Mouse (Mus musculus): ENCODE data around the gene Rps6kb1. TPM values are rescaled to one million over a fixed set of nuclear protein-coding genes. Genes with fewer than 3 reads are reported as not detected.
A peak's percentile ranks its signal among the peaks of the same experiment; 100 is the strongest.

The Rps6kb1 gene
- polyA plus RNA-seq, 1 experiment: 31.4 TPM

DNA sequence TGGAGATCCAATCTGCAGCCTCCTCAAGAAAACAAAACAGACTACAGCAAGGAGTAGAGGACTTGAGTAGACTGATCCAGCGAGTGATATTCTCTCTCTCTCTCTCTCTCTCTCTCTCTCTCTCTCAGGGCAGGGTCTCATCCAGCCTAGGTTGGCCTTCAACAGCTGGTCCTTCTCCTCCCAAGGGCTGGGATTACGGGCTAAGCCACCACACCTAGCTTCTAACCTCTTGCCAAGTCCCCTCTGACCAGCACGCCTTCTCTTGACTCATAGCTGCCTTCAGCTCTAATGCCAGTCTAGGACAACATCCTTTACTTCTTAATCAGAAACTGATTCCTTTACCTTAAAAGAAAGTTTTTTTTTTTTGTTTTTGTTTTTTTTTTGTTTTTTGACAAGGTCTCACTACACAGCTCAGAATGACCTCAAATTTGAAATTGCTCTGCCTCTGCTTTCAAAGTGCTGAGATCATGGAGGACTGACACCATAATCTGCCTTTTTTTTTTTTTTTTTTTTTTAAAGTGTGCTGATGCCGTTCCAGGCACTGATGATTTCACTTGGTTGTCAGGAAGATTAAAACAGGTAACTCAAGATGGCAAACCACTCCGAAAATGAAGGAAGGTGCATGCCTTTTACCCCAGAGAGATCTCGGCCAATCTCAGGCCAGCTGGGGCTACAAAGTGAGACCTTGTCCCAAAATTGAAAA lies 33.7 kb upstream of the Rps6kb1 start:
- peaks cover 12% of the 10 kb centered on the region for H3K4me1 ChIP-seq (ENCODE audit: control insufficient read depth, insufficient read depth, low read length)
- H3K27ac ChIP-seq (ENCODE audit: control insufficient read depth, insufficient read depth, low read depth, low read length, poor library complexity): peak overlapping the region; percentile 86
- H3K4me3 ChIP-seq (replicated peaks; ENCODE audit: control insufficient read depth, low read depth, low read length): no peak overlapping the region
- 66% methylated on average over 6 of the region's 6 CpGs for WGBS
- no peak for TF ChIP-seq POLR2A (IDR thresholded peaks at IDR 0.05; ENCODE audit: borderline replicate concordance, control insufficient read depth, low read depth, low read length)
- no peak for TF ChIP-seq CTCF (IDR thresholded peaks at IDR 0.05; ENCODE audit: control insufficient read depth, insufficient read depth, low read length)

- H3K27ac ChIP-seq (ENCODE audit: control insufficient read depth, insufficient read depth, low read depth, low read length, poor library complexity): peak overlapping the region; percentile 70
- TF ChIP-seq POLR2A (IDR thresholded peaks at IDR 0.05; ENCODE audit: borderline replicate concordance, control insufficient read depth, low read depth, low read length): no peak
- TF ChIP-seq CTCF (IDR thresholded peaks at IDR 0.05; ENCODE audit: control insufficient read depth, insufficient read depth, low read length): no peak
- H3K4me3 ChIP-seq (replicated peaks; ENCODE audit: control insufficient read depth, low read depth, low read length): no peak overlapping the region
- H3K4me1 ChIP-seq (ENCODE audit: control insufficient read depth, insufficient read depth, low read length): peaks cover 12% of the 10 kb centered on the region
- 28% methylated on average over 4 of the region's 4 CpGs for WGBS
Observed at GRCm38 (mm10) chr11:86577231-86577630, 32.6 kb upstream of the Rps6kb1 start.

GRCm38 (mm10) chr11:86575632-86576378 lies 31.2 kb upstream of the Rps6kb1 start:
- Histone ChIP-seq H3K4me3 (replicated peaks; ENCODE audit: control insufficient read depth, low read depth, low read length) (no peak overlapping the region), H3K27ac (ENCODE audit: control insufficient read depth, insufficient read depth, low read depth, low read length, poor library complexity) (no peak overlapping the region), H3K4me1 (ENCODE audit: control insufficient read depth, insufficient read depth, low read length) (peaks cover 11% of the 10 kb centered on the region)
- WGBS: 85% methylated on average over 7 of the region's 7 CpGs
- TF ChIP-seq POLR2A (IDR thresholded peaks at IDR 0.05; ENCODE audit: borderline replicate concordance, control insufficient read depth, low read depth, low read length) (no peak), CTCF (IDR thresholded peaks at IDR 0.05; ENCODE audit: control insufficient read depth, insufficient read depth, low read length) (no peak)

DNA sequence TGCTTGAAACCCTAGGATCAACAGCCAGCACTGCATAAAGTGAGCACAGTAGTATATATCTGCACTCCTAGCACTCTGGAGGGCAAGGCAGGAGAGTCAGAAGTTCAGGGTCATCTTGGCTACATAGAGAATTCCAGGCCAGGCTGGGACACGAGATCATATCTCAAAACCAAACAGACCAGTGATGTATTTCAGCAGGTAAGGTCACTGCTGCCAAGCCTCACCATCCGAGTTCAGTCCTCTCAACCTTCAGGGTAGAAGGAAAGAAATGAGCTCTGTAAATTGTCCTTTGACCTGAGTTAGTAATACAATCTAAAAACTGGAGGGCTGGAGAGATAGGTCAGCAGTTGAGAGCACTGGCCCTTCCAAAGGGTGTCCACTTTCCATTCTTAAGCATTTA lies 29.8 kb upstream of the Rps6kb1 start:
- H3K27ac ChIP-seq (ENCODE audit: control insufficient read depth, insufficient read depth, low read depth, low read length, poor library complexity): no peak overlapping the region
- 70% methylated on average over 2 of the region's 2 CpGs for WGBS
- TF ChIP-seq CTCF (IDR thresholded peaks at IDR 0.05; ENCODE audit: control insufficient read depth, insufficient read depth, low read length): no peak
- TF ChIP-seq POLR2A (IDR thresholded peaks at IDR 0.05; ENCODE audit: borderline replicate concordance, control insufficient read depth, low read depth, low read length): no peak
- no peak overlapping the region for H3K4me3 ChIP-seq (replicated peaks; ENCODE audit: control insufficient read depth, low read depth, low read length)
- H3K4me1 ChIP-seq (ENCODE audit: control insufficient read depth, insufficient read depth, low read length): peaks cover 4% of the 10 kb centered on the region

GRCm38 (mm10) chr11:86573646-86574231 lies 29.1 kb upstream of the Rps6kb1 start:
- Histone ChIP-seq H3K4me3 (replicated peaks; ENCODE audit: control insufficient read depth, low read depth, low read length) (no peak overlapping the region), H3K4me1 (ENCODE audit: control insufficient read depth, insufficient read depth, low read length) (peaks cover 2% of the 10 kb centered on the region; the same call in 1 of the 2 replicates), H3K27ac (ENCODE audit: control insufficient read depth, insufficient read depth, low read depth, low read length, poor library complexity) (no peak overlapping the region)
- WGBS: 68% methylated on average over 6 of the region's 6 CpGs
- TF ChIP-seq CTCF (IDR thresholded peaks at IDR 0.05; ENCODE audit: control insufficient read depth, insufficient read depth, low read length): no peak
- TF ChIP-seq POLR2A (IDR thresholded peaks at IDR 0.05; ENCODE audit: borderline replicate concordance, control insufficient read depth, low read depth, low read length): no peak

DNA sequence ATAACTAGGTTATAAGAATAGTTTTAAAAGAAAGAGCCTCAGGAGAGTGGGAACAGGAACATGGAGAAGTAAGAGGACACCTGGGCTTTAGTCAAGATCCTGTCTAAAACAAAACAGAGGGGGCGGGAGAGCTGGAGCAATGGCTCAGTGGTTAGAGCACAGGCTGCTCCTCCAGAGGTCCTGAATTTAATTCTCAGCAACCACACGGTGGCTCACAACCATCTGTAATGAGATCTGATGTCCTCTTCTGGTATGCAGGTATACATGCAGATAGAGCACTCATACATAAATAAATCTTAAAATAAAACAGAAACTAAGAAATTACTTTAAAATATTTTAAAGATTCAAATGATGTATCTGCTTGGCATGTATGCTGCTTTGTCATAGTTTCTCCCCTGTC lies 28.0 kb upstream of the Rps6kb1 start:
- no peak for TF ChIP-seq CTCF (IDR thresholded peaks at IDR 0.05; ENCODE audit: control insufficient read depth, insufficient read depth, low read length)
- TF ChIP-seq POLR2A (IDR thresholded peaks at IDR 0.05; ENCODE audit: borderline replicate concordance, control insufficient read depth, low read depth, low read length): no peak
- no peaks in the 10 kb centered on the region; the same call in 1 of the 2 replicates for H3K4me1 ChIP-seq (ENCODE audit: control insufficient read depth, insufficient read depth, low read length)
- WGBS: 37% methylated on average over 2 of the region's 2 CpGs

DNA sequence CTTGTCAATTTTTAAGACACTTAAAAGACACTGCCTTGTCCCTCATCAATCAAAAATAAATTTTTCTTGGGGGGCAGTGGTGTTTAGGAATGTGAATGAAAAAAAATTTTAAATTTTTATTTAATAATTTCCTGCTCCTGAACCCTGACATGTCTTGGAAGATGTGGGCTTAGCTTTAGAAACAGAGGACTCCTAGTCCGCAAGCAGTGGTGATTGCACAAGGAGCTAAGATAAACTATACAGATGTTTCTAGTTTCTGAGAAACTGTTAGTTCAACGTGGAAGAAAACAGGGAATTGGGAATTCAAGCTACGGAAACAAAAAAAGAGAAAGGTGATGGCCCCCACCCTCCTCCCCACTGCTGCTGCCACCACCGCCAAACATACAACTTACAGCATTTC lies 27.3 kb upstream of the Rps6kb1 start:
- 70% methylated on average over 4 of the region's 4 CpGs for WGBS
- TF ChIP-seq POLR2A (IDR thresholded peaks at IDR 0.05; ENCODE audit: borderline replicate concordance, control insufficient read depth, low read depth, low read length) (no peak), CTCF (IDR thresholded peaks at IDR 0.05; ENCODE audit: control insufficient read depth, insufficient read depth, low read length) (no peak)
- no peak overlapping the region for H3K27ac ChIP-seq (ENCODE audit: control insufficient read depth, insufficient read depth, low read depth, low read length, poor library complexity)
- H3K4me1 ChIP-seq (ENCODE audit: control insufficient read depth, insufficient read depth, low read length): no peaks in the 10 kb centered on the region; the same call in 1 of the 2 replicates
- no peak overlapping the region for H3K4me3 ChIP-seq (replicated peaks; ENCODE audit: control insufficient read depth, low read depth, low read length)

More for the DNA sequence above, 28.0 kb upstream of the Rps6kb1 start:
- Histone ChIP-seq H3K4me3 (replicated peaks; ENCODE audit: control insufficient read depth, low read depth, low read length) (no peak overlapping the region), H3K27ac (ENCODE audit: control insufficient read depth, insufficient read depth, low read depth, low read length, poor library complexity) (no peak overlapping the region)
